Mouse (Mus musculus) CD4-positive, CD25-positive, alpha-beta regulatory T cell, adult 2 months (primary cell): ENCODE results near the gene Fam102b.

Source experiments
- DNase-seq: peaks from one replicate; pipeline ENCODE4 v3.0.0-alpha.2; 2012; ENCODE audit warnings: low read depth, low spot score

The Fam102b gene

GRCm38 (mm10) chr3:109010489-109011260 is 16.7 kb downstream of the Fam102b start:
- peak; percentile 21 for DNase-seq

GRCm38 (mm10) chr3:109008180-109008579 is 19.2 kb downstream of the Fam102b start:
- DNase-seq: no peak

- DNase-seq: no peak
Measured at GRCm38 (mm10) chr3:109005777-109006176, 21.6 kb downstream of the Fam102b start.

GRCm38 (mm10) chr3:108999173-108999572 is 28.2 kb downstream of the Fam102b start:
- DNase-seq: no peak

GRCm38 (mm10) chr3:108997762-108998161 is 29.6 kb downstream of the Fam102b start:
- DNase-seq: no peak

GRCm38 (mm10) chr3:108997284-108997683 is 30.1 kb downstream of the Fam102b start:
- no peak for DNase-seq

GRCm38 (mm10) chr3:108995379-108995778 is 32.0 kb downstream of the Fam102b start:
- no peak for DNase-seq

GRCm38 (mm10) chr3:108994477-108994876 is 32.9 kb downstream of the Fam102b start:
- DNase-seq: no peak

GRCm38 (mm10) chr3:108989971-108990548 is 37.3 kb downstream of the Fam102b start:
- DNase-seq: no peak

- no peak for DNase-seq
Measured at GRCm38 (mm10) chr3:108987009-108987659, 40.3 kb downstream of the Fam102b start.

- DNase-seq: no peak
Measured at GRCm38 (mm10) chr3:108986534-108986933, 40.9 kb downstream of the Fam102b start.

GRCm38 (mm10) chr3:108983989-108984388 is 43.4 kb downstream of the Fam102b start:
- no peak for DNase-seq

- DNase-seq: no peak
Measured at GRCm38 (mm10) chr3:108981946-108982345, 45.5 kb downstream of the Fam102b start.

GRCm38 (mm10) chr3:108977340-108978030 is 49.9 kb downstream of the Fam102b start:
- DNase-seq: peak; percentile 69

- peak; percentile 16 for DNase-seq
Measured at GRCm38 (mm10) chr3:108974920-108975485, 52.4 kb downstream of the Fam102b start.

- DNase-seq: no peak
Measured at GRCm38 (mm10) chr3:108973980-108974660, 53.3 kb downstream of the Fam102b start.

GRCm38 (mm10) chr3:108966051-108966450 is 61.4 kb downstream of the Fam102b start:
- DNase-seq: no peak

GRCm38 (mm10) chr3:108964361-108965044 is 62.9 kb downstream of the Fam102b start:
- peak; percentile 10 for DNase-seq

GRCm38 (mm10) chr3:108963776-108964175 is 63.6 kb downstream of the Fam102b start:
- no peak for DNase-seq

GRCm38 (mm10) chr3:108963278-108963677 is 64.1 kb downstream of the Fam102b start:
- no peak for DNase-seq

GRCm38 (mm10) chr3:108961655-108962054 is 65.8 kb downstream of the Fam102b start:
- peak; percentile 38 for DNase-seq
